Mouse (Mus musculus): ENCODE data around the gene Ino80d. TPM values are rescaled to one million over a fixed set of nuclear protein-coding genes. Genes with fewer than 3 reads are reported as not detected.

Ino80d gene
- polyA plus RNA-seq, 1 experiment from 2014 or later: 20.0 TPM

GRCm38 (mm10) chr1:62946987-62947386 lies 167.5 kb downstream of the Ino80d start:
- H3K4me1 ChIP-seq (ENCODE audit: control insufficient read depth, insufficient read depth, low read length): no peaks in the 10 kb centered on the region
- no peak overlapping the region for H3K27ac ChIP-seq (ENCODE audit: low read length)
- no peaks in the 10 kb centered on the region for H3K27me3 ChIP-seq (ENCODE audit: control insufficient read depth, insufficient read depth, low read length)
- no peaks in the 10 kb centered on the region for H3K9me3 ChIP-seq (ENCODE audit: control insufficient read depth, low read depth, low read length)
- H3K36me3 ChIP-seq (ENCODE audit: control insufficient read depth, insufficient read depth, low read length): no peaks in the 10 kb centered on the region
- no peak overlapping the region for H3K4me2 ChIP-seq (replicated peaks; ENCODE audit: low read depth, low read length)
- no peak overlapping the region for H3K4me3 ChIP-seq (ENCODE audit: low read depth, low read length)
- H3K9ac ChIP-seq (replicated peaks; ENCODE audit: low read depth, low read length): no peak overlapping the region
- ATAC-seq (ENCODE audit: insufficient number of reproducible peaks, insufficient read depth, low FRiP score, low read depth): no peak
- WGBS: 68% methylated on average over 5 of the region's 5 CpGs

DNA sequence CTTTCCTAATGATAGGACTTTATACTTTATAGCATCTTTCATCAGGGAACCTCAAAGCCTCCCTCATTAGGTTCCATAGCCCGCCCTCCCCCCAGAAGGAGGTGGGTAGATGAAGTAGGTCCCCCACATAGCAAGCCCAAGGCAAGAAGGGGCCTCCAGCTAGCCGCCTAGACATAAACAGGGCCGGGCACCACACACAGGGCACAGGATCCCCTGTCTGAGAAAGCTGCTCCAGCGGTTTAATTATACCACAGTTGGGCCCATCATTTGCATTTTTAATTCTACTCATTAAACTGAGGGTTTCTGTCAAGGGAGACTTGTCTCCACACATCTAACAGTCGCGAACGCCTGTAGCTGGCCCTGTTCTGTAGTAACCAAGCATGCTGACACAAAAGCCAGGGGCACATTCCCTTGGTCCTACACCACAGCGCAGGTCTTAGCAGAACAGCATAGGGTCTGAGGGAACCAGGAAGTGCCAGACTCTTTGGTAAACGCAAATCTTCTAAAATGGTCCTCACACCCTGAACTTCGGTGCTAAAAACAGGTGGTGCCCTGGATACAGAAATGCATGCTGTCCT lies 179.6 kb downstream of the Ino80d start:
- no peak for ATAC-seq (ENCODE audit: insufficient number of reproducible peaks, insufficient read depth, low FRiP score, low read depth)
- H3K27me3 ChIP-seq (ENCODE audit: control insufficient read depth, insufficient read depth, low read length): no peaks in the 10 kb centered on the region
- H3K9me3 ChIP-seq (ENCODE audit: control insufficient read depth, low read depth, low read length): no peaks in the 10 kb centered on the region
- no peak overlapping the region for H3K4me2 ChIP-seq (replicated peaks; ENCODE audit: low read depth, low read length)
- H3K27ac ChIP-seq (ENCODE audit: low read length): no peak overlapping the region
- WGBS: 87% methylated on average over 10 of the region's 10 CpGs
- H3K9ac ChIP-seq (replicated peaks; ENCODE audit: low read depth, low read length): no peak overlapping the region
- no peaks in the 10 kb centered on the region for H3K36me3 ChIP-seq (ENCODE audit: control insufficient read depth, insufficient read depth, low read length)
- no peaks in the 10 kb centered on the region for H3K4me1 ChIP-seq (ENCODE audit: control insufficient read depth, insufficient read depth, low read length)
- H3K4me3 ChIP-seq (ENCODE audit: low read depth, low read length): no peak overlapping the region

DNA sequence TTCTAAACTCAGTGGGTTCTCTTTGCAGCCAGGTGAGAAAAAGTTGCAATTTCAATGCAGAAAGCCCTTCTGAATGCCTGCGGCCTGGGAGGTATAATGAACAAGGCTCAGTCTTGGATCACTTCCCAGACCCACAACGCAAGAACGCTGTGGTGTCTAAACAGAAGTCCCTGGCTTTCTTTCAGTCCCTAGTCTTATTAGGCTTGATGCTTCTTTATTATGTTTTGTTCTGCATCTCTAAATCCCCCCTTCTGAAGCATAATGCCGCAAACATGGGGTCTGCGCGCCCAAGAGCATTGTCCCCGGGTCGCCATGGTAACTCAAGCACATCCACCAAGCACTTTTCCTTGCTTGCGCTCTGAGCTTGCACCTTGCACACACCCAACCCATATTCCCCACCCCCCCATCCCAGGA lies 180.4 kb downstream of the Ino80d start:
- no peak overlapping the region for H3K4me2 ChIP-seq (replicated peaks; ENCODE audit: low read depth, low read length)
- no peaks in the 10 kb centered on the region for H3K36me3 ChIP-seq (ENCODE audit: control insufficient read depth, insufficient read depth, low read length)
- ATAC-seq (ENCODE audit: insufficient number of reproducible peaks, insufficient read depth, low FRiP score, low read depth): no peak
- H3K9me3 ChIP-seq (ENCODE audit: control insufficient read depth, low read depth, low read length): no peaks in the 10 kb centered on the region
- H3K4me3 ChIP-seq (ENCODE audit: low read depth, low read length): no peak overlapping the region
- H3K27me3 ChIP-seq (ENCODE audit: control insufficient read depth, insufficient read depth, low read length): no peaks in the 10 kb centered on the region
- 69% methylated on average over 9 of the region's 9 CpGs for WGBS
- H3K27ac ChIP-seq (ENCODE audit: low read length): no peak overlapping the region
- H3K9ac ChIP-seq (replicated peaks; ENCODE audit: low read depth, low read length): no peak overlapping the region
- no peaks in the 10 kb centered on the region for H3K4me1 ChIP-seq (ENCODE audit: control insufficient read depth, insufficient read depth, low read length)

GRCm38 (mm10) chr1:62933288-62934099 lies 181.0 kb downstream of the Ino80d start:
- Histone ChIP-seq H3K36me3 (ENCODE audit: control insufficient read depth, insufficient read depth, low read length) (no peaks in the 10 kb centered on the region), H3K4me1 (ENCODE audit: control insufficient read depth, insufficient read depth, low read length) (no peaks in the 10 kb centered on the region), H3K4me3 (ENCODE audit: low read depth, low read length) (no peak overlapping the region), H3K4me2 (replicated peaks; ENCODE audit: low read depth, low read length) (no peak overlapping the region), H3K27me3 (ENCODE audit: control insufficient read depth, insufficient read depth, low read length) (no peaks in the 10 kb centered on the region), H3K9me3 (ENCODE audit: control insufficient read depth, low read depth, low read length) (no peaks in the 10 kb centered on the region), H3K9ac (replicated peaks; ENCODE audit: low read depth, low read length) (no peak overlapping the region), H3K27ac (ENCODE audit: low read length) (no peak overlapping the region)
- 83% methylated on average over 15 of the region's 15 CpGs for WGBS
- ATAC-seq (ENCODE audit: insufficient number of reproducible peaks, insufficient read depth, low FRiP score, low read depth): no peak

GRCm38 (mm10) chr1:62929477-62929876 lies 185.0 kb downstream of the Ino80d start:
- no peak for ATAC-seq (ENCODE audit: insufficient number of reproducible peaks, insufficient read depth, low FRiP score, low read depth)
- H3K4me3 ChIP-seq (ENCODE audit: low read depth, low read length): no peak overlapping the region
- 4% methylated on average over 8 of the region's 8 CpGs for WGBS

GRCm38 (mm10) chr1:62919219-62919618 lies 195.2 kb downstream of the Ino80d start:
- Histone ChIP-seq H3K9me3 (ENCODE audit: control insufficient read depth, low read depth, low read length) (no peaks in the 10 kb centered on the region), H3K4me2 (replicated peaks; ENCODE audit: low read depth, low read length) (no peak overlapping the region), H3K36me3 (ENCODE audit: control insufficient read depth, insufficient read depth, low read length) (no peaks in the 10 kb centered on the region), H3K4me1 (ENCODE audit: control insufficient read depth, insufficient read depth, low read length) (no peaks in the 10 kb centered on the region), H3K4me3 (ENCODE audit: low read depth, low read length) (no peak overlapping the region), H3K27ac (ENCODE audit: low read length) (no peak overlapping the region), H3K9ac (replicated peaks; ENCODE audit: low read depth, low read length) (no peak overlapping the region), H3K27me3 (ENCODE audit: control insufficient read depth, insufficient read depth, low read length) (no peaks in the 10 kb centered on the region)
- WGBS: 91% methylated on average over 6 of the region's 6 CpGs
- no peak for ATAC-seq (ENCODE audit: insufficient number of reproducible peaks, insufficient read depth, low FRiP score, low read depth)

More at GRCm38 (mm10) chr1:62929477-62929876, 185.0 kb downstream of the Ino80d start:
- H3K9me3 ChIP-seq (ENCODE audit: control insufficient read depth, low read depth, low read length): no peaks in the 10 kb centered on the region
- H3K4me2 ChIP-seq (replicated peaks; ENCODE audit: low read depth, low read length): no peak overlapping the region
- no peak overlapping the region for H3K27ac ChIP-seq (ENCODE audit: low read length)
- no peak overlapping the region for H3K9ac ChIP-seq (replicated peaks; ENCODE audit: low read depth, low read length)
- H3K4me1 ChIP-seq (ENCODE audit: control insufficient read depth, insufficient read depth, low read length): no peaks in the 10 kb centered on the region
- H3K27me3 ChIP-seq (ENCODE audit: control insufficient read depth, insufficient read depth, low read length): no peaks in the 10 kb centered on the region
- H3K36me3 ChIP-seq (ENCODE audit: control insufficient read depth, insufficient read depth, low read length): no peaks in the 10 kb centered on the region

GRCm38 (mm10) chr1:62916609-62917008 lies 197.9 kb downstream of the Ino80d start:
- no peak overlapping the region for H3K4me3 ChIP-seq (ENCODE audit: low read depth, low read length)
- no peak overlapping the region for H3K27ac ChIP-seq (ENCODE audit: low read length)
- no peaks in the 10 kb centered on the region for H3K4me1 ChIP-seq (ENCODE audit: control insufficient read depth, insufficient read depth, low read length)
- no peak overlapping the region for H3K4me2 ChIP-seq (replicated peaks; ENCODE audit: low read depth, low read length)
- no peak for ATAC-seq (ENCODE audit: insufficient number of reproducible peaks, insufficient read depth, low FRiP score, low read depth)
- no peaks in the 10 kb centered on the region for H3K27me3 ChIP-seq (ENCODE audit: control insufficient read depth, insufficient read depth, low read length)
- no peak overlapping the region for H3K9ac ChIP-seq (replicated peaks; ENCODE audit: low read depth, low read length)
- H3K9me3 ChIP-seq (ENCODE audit: control insufficient read depth, low read depth, low read length): no peaks in the 10 kb centered on the region
- WGBS: 73% methylated on average over 9 of the region's 9 CpGs
- H3K36me3 ChIP-seq (ENCODE audit: control insufficient read depth, insufficient read depth, low read length): no peaks in the 10 kb centered on the region

- no peak overlapping the region for H3K9ac ChIP-seq (replicated peaks; ENCODE audit: low read depth, low read length)
- 90% methylated on average over 6 of the region's 6 CpGs for WGBS
- no peak overlapping the region for H3K27ac ChIP-seq (ENCODE audit: low read length)
- H3K9me3 ChIP-seq (ENCODE audit: control insufficient read depth, low read depth, low read length): no peaks in the 10 kb centered on the region
- ATAC-seq (ENCODE audit: insufficient number of reproducible peaks, insufficient read depth, low FRiP score, low read depth): no peak
- H3K27me3 ChIP-seq (ENCODE audit: control insufficient read depth, insufficient read depth, low read length): no peaks in the 10 kb centered on the region
- H3K4me3 ChIP-seq (ENCODE audit: low read depth, low read length): no peak overlapping the region
- no peak overlapping the region for H3K4me2 ChIP-seq (replicated peaks; ENCODE audit: low read depth, low read length)
- no peaks in the 10 kb centered on the region for H3K4me1 ChIP-seq (ENCODE audit: control insufficient read depth, insufficient read depth, low read length)
- no peaks in the 10 kb centered on the region for H3K36me3 ChIP-seq (ENCODE audit: control insufficient read depth, insufficient read depth, low read length)
Observed at GRCm38 (mm10) chr1:62914495-62914894, 200.0 kb downstream of the Ino80d start.
